Mouse (Mus musculus) kidney, postnatal 0 days (tissue): ENCODE results near the gene Agfg2. TPM values are rescaled to one million over a fixed set of nuclear protein-coding genes. Genes with fewer than 3 reads are reported as not detected.

Source experiments
- ATAC-seq: fragments of 200-750 bp; cut with Nextera tagmentation; replicated peaks from 2 replicates; pipeline ENCODE4 v1.8.0; 2017; ENCODE audit warnings: low read depth, moderate number of reproducible peaks, moderate TSS enrichment, moderate library complexity; ENCODE audit not compliant: low FRiP score
- DNase-seq: peaks from one replicate; pipeline ENCODE4 v3.0.0-alpha.2; 2016; ENCODE audit warnings: low spot score
- H3K27ac ChIP-seq: fragments of 300-500 bp; sonication (generic); 2 replicates; pipeline ENCODE4 v1.5.1; 2014; ENCODE audit warnings: mild to moderate bottlenecking
- H3K27me3 ChIP-seq: fragments of 300-500 bp; sonication (generic); 2 replicates; pipeline ENCODE4 v1.6.1; 2014; ENCODE audit warnings: low read length, mixed read lengths; ENCODE audit not compliant: insufficient read depth
- H3K36me3 ChIP-seq: fragments of 300-500 bp; sonication (generic); 2 replicates; pipeline ENCODE4 v1.6.1; 2014; ENCODE audit warnings: low read length, mixed read lengths; ENCODE audit not compliant: insufficient read depth
- H3K4me1 ChIP-seq: fragments of 300-500 bp; sonication (generic); replicated peaks from 2 replicates; pipeline ENCODE4 v1.6.1; 2014; ENCODE audit warnings: antibody characterized with exemption, low read length, mixed read lengths; ENCODE audit not compliant: insufficient read depth
- H3K4me2 ChIP-seq: fragments of 300-500 bp; sonication (generic); 2 replicates; pipeline ENCODE4 v1.6.1; 2014; ENCODE audit warnings: mild to moderate bottlenecking, low read length, moderate library complexity, mixed read lengths
- H3K4me3 ChIP-seq: fragments of 300-500 bp; sonication (generic); replicated peaks from 2 replicates; pipeline ENCODE4 v1.5.1; 2014; ENCODE audit warnings: low read depth, low read length
- H3K9ac ChIP-seq: fragments of 300-500 bp; sonication (generic); 2 replicates; pipeline ENCODE4 v1.6.1; 2014; ENCODE audit warnings: low read depth, low read length
- H3K9me3 ChIP-seq: fragments of 300-500 bp; sonication (generic); replicated peaks from 2 replicates; pipeline ENCODE4 v1.6.1; 2016; ENCODE audit warnings: low read length, inconsistent platforms, mixed read lengths
- CTCF ChIP-seq: IDR thresholded peaks from 2 replicates; pipeline ENCODE4 v1.5.1; 2016; ENCODE audit warnings: antibody characterized with exemption, low read depth, mild to moderate bottlenecking, moderate library complexity
- WGBS: fragments of 180-500 bp; shearing (Covaris S2); extraction: QIAGEN DNeasy Blood & Tissue Kit; methylation state at CpG from one replicate; pipeline ENCODE4 v1.1.7; 2014; 5-methylcytosine and 5-hydroxymethylcytosine counted together
- polyA plus RNA-seq: library from polyadenylated mRNA; unstranded; fragments of >200 nt; fragmentation: Nextera tagmentation; extraction: Ambion mirVana; gene quantifications from 2 replicates; pipeline ENCODE4 v1.2.1, GENCODE M21; 2015

Gene Agfg2
- polyA plus RNA-seq, 1 experiment from 2014 or later, result 20.8 TPM

DNA sequence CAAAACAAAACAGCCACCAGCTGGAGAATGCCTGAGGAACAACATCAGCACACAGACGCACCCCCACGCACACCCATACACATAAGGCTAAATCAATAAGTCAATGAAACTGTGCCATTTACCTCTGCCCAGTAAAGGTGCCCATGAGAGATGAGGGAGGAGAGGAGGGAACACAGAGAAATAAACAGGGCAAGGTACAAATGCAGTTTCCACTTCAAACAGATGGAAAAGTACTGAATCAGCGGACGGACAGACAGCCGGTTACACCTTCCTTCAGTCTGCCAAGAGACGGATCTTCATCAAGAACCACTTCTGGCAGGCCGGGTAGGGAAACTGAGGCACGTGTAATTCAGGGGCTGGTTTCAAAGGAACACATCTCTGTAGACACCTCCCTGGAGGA, 9.7 kb downstream of the Agfg2 start:
- no peak for ATAC-seq
- 90% methylated on average over 8 of the region's 8 CpGs for WGBS

DNA sequence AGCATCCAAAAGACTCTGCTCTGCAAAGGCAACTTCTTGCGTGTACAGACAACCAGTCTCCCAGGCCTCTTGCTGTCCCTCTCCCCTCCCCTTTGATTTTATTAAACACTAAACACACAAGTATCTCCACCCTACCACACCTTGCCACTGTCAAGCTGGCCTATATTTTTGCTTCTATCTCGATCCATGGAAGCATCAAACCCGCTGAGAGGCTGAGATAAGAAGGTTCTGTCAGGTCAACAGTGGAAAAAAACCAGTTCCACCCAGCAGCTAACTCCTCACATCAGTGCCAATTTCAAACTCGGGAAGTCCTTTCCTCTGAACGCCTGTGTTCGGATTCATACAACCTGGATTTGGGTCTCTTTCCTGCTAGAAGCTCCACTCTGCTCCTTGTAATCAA, 11.5 kb downstream of the Agfg2 start:
- H3K9ac ChIP-seq, result no peak overlapping the region
- no peak for TF ChIP-seq CTCF
- H3K27me3 ChIP-seq, result no peaks in the 10 kb centered on the region
- no peak for ATAC-seq
- WGBS, result 86% methylated on average over 6 of the region's 6 CpGs
- no peak overlapping the region for H3K27ac ChIP-seq
- no peak overlapping the region for H3K4me3 ChIP-seq
- no peak overlapping the region for H3K4me2 ChIP-seq
- H3K36me3 ChIP-seq, result no peaks in the 10 kb centered on the region
- no peak for DNase-seq
- H3K4me1 ChIP-seq, result peaks cover 14% of the 10 kb centered on the region; the same call in 1 of the 2 replicates
- no peaks in the 10 kb centered on the region for H3K9me3 ChIP-seq

More for the DNA sequence above, 9.7 kb downstream of the Agfg2 start:
- no peak overlapping the region for H3K9ac ChIP-seq
- H3K36me3 ChIP-seq, result no peaks in the 10 kb centered on the region
- no peak overlapping the region for H3K4me2 ChIP-seq
- H3K4me1 ChIP-seq, result peaks cover 14% of the 10 kb centered on the region; the same call in 1 of the 2 replicates
- H3K4me3 ChIP-seq, result no peak overlapping the region
- H3K9me3 ChIP-seq, result no peaks in the 10 kb centered on the region
- no peak for DNase-seq
- no peak for TF ChIP-seq CTCF
- no peaks in the 10 kb centered on the region for H3K27me3 ChIP-seq
- H3K27ac ChIP-seq, result no peak overlapping the region

DNA sequence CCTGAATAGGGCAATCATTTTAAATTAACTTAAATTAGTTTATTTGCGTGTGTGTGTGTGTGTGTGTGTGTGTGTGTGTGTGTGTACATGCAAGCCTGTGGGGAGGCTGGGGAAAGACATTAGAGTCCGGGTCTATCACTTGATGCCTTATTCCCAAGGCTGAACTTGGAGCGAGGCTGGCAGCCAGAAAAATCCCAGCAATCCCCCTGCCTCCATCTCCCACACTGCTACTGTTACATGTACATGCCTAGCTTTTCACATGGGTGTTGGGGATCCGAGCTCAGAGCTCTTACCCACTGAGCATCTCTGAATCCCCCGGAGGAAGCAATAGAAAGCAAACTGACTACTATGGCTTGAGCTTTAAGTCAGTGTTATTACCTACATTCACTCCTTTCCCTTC, 12.2 kb downstream of the Agfg2 start:
- H3K9me3 ChIP-seq, result no peaks in the 10 kb centered on the region
- no peak for TF ChIP-seq CTCF
- no peak overlapping the region for H3K4me2 ChIP-seq
- no peak overlapping the region for H3K9ac ChIP-seq
- ATAC-seq (no peak), DNase-seq (no peak)
- WGBS, result 68% methylated on average over 5 of the region's 5 CpGs
- H3K36me3 ChIP-seq, result no peaks in the 10 kb centered on the region
- H3K27me3 ChIP-seq, result no peaks in the 10 kb centered on the region
- H3K4me1 ChIP-seq, result peaks cover 14% of the 10 kb centered on the region; the same call in 1 of the 2 replicates
- no peak overlapping the region for H3K4me3 ChIP-seq
- peak overlapping the region; percentile 88 for H3K27ac ChIP-seq

GRCm38 (mm10) chr5:137671443-137672240, 12.9 kb downstream of the Agfg2 start:
- Histone ChIP-seq H3K4me2 (no peak overlapping the region), H3K27ac (peak overlapping the region; percentile 88), H3K9ac (peak overlapping the region; percentile 28; the same call in 1 of the 2 replicates), H3K9me3 (no peaks in the 10 kb centered on the region), H3K4me3 (no peak overlapping the region), H3K36me3 (peaks cover 5% of the 10 kb centered on the region; the same call in 1 of the 2 replicates), H3K4me1 (peaks cover 14% of the 10 kb centered on the region; the same call in 1 of the 2 replicates), H3K27me3 (no peaks in the 10 kb centered on the region)
- no peak; the same call in 1 of the 2 replicates for TF ChIP-seq CTCF
- ATAC-seq (peak; percentile 88), DNase-seq (peak; percentile 83)
- WGBS, result 8% methylated on average over 9 of the region's 9 CpGs

DNA sequence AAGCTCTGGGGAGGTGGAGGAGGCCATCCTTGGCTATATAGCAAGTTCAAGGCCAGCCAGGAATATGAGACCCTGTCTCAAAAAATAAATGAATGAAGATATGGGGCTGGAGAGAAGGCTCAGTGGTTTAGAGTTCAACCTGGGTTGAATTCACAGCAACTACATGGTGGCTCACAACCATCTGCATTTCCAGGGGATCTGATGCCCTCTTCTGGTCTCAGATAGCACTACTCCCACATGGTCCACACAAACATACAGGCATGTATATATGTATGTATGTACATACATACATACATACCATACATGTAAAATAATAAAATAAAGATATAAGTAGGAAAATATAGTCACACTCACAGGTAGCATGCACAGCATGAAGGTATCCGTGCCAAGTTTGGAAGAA, 14.3 kb downstream of the Agfg2 start:
- H3K4me3 ChIP-seq, result no peak overlapping the region
- no peaks in the 10 kb centered on the region for H3K9me3 ChIP-seq
- no peak overlapping the region for H3K9ac ChIP-seq
- no peak overlapping the region for H3K4me2 ChIP-seq
- peaks cover 14% of the 10 kb centered on the region; the same call in 1 of the 2 replicates for H3K4me1 ChIP-seq
- DNase-seq, result no peak
- H3K27me3 ChIP-seq, result no peaks in the 10 kb centered on the region
- TF ChIP-seq CTCF, result peak; percentile 62
- WGBS, result 79% methylated on average over 1 of the region's 1 CpGs
- 0 out of 2 replicates have a peak overlapping the region, but pooled peaks have one; percentile 66 for H3K27ac ChIP-seq
- ATAC-seq, result no peak
- peaks cover 12% of the 10 kb centered on the region; the same call in 1 of the 2 replicates for H3K36me3 ChIP-seq

DNA sequence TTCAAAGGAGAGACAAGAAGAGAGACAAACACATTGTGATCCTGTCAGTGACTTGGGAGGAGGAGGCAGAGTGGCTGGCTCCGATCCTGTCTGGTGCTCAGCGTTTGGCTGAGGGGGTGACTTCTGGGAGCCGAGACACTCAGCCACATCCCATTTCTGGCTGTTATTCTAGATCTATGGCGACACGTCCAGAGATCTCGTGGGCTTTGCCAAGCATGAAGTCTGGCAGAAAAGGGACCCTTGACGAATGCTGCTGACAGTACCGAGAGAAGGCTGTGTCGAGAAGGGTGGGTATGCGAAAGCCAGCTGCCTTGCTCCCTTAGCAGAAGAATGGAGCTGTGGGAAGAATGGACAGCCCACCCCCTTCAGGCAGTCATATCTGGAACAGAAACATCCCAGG, 15.6 kb downstream of the Agfg2 start:
- H3K36me3 ChIP-seq, result peaks cover 13% of the 10 kb centered on the region; the same call in 1 of the 2 replicates
- DNase-seq (no peak), ATAC-seq (no peak)
- WGBS, result 51% methylated on average over 10 of the region's 10 CpGs
- no peak for TF ChIP-seq CTCF
- no peak overlapping the region for H3K4me3 ChIP-seq
- H3K4me2 ChIP-seq, result no peak overlapping the region
- H3K27ac ChIP-seq, result no peak overlapping the region
- H3K27me3 ChIP-seq, result no peaks in the 10 kb centered on the region
- peaks cover 14% of the 10 kb centered on the region; the same call in 1 of the 2 replicates for H3K4me1 ChIP-seq
- no peak overlapping the region for H3K9ac ChIP-seq
- no peaks in the 10 kb centered on the region for H3K9me3 ChIP-seq
